Mouse (Mus musculus) forebrain, embryonic 12.5 days (tissue): Measurements from ENCODE around the gene Dhx32. TPM values are rescaled to one million over a fixed set of nuclear protein-coding genes. Genes with fewer than 3 reads are reported as not detected.

Source experiments
- ATAC-seq: fragments of 200-750 bp; cut with Nextera tagmentation; 2 replicates; pipeline ENCODE4 v1.8.0; 2017; ENCODE audit warnings: moderate TSS enrichment; ENCODE audit not compliant: low FRiP score
- H3K27ac ChIP-seq: fragments of 300-500 bp; sonication (generic); 2 replicates; pipeline ENCODE4 v1.5.1; 2016; ENCODE audit warnings: mild to moderate bottlenecking
- H3K27me3 ChIP-seq: fragments of 300-500 bp; sonication (generic); 2 replicates; pipeline ENCODE4 v1.6.1; 2016; ENCODE audit warnings: mild to moderate bottlenecking
- H3K36me3 ChIP-seq: fragments of 300-500 bp; sonication (generic); replicated peaks from 2 replicates; pipeline ENCODE4 v1.6.1; 2016; ENCODE audit warnings: mild to moderate bottlenecking
- H3K4me1 ChIP-seq: fragments of 300-500 bp; sonication (generic); 2 replicates; pipeline ENCODE4 v1.6.1; 2016
- H3K4me2 ChIP-seq: fragments of 300-500 bp; sonication (generic); 2 replicates; pipeline ENCODE4 v1.6.1; 2016; ENCODE audit warnings: mild to moderate bottlenecking, moderate library complexity
- H3K4me3 ChIP-seq: fragments of 300-500 bp; sonication (generic); replicated peaks from 2 replicates; pipeline ENCODE4 v1.5.1; 2016; ENCODE audit warnings: mild to moderate bottlenecking
- H3K9ac ChIP-seq: fragments of 300-500 bp; sonication (generic); 2 replicates; pipeline ENCODE4 v1.6.1; 2016; ENCODE audit warnings: mild to moderate bottlenecking
- H3K9me3 ChIP-seq: fragments of 300-500 bp; sonication (generic); 2 replicates; pipeline ENCODE4 v1.6.1; 2016
- WGBS: fragments of 180-500 bp; shearing (Covaris S2); methylation state at CpG from one replicate; pipeline ENCODE4 v1.1.7; 2016; 5-methylcytosine and 5-hydroxymethylcytosine counted together
- polyA plus RNA-seq: library from polyadenylated mRNA; unstranded; fragments of >200 nt; fragmentation: Nextera tagmentation; extraction: Ambion mirVana; gene quantifications from 2 replicates; pipeline ENCODE4 v1.2.1, GENCODE M21; 2016

Dhx32 gene
- 55.7 and 60.5 TPM in 2 replicates for polyA plus RNA-seq

DNA sequence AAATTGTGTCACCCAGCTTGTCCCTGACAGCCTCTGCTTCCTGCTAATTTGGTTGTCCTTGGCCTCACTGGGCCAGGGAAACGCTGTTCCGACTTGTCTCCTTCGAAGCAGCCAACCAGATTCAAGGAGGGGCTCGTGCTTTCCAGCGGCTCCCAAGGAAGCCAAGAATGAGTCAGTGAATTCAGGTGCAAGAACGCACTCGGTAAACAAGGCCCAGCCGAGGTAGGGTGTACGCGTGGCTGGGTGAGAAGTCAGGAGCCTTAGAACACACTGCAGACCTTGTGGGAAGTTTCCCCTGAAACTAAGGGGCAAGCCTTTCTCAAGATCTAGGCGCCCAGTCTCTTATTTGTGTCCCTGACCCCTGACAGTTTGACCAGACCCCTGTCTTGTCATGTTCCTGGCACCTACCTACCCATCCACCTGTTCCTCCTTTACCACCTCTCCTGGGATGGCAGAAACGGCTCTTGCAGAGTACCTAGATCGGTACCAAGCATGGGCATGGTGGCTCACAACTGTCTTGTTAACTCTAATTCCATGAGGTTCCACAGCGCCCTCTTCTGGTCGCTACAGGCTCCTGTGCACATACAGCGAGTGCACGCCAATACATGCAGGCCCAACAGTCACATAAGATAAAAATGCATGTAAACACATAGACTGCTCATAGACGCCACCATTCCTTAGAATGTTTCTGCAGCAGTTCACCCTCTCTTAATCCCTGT, at the start of gene Dhx32:
TSS of gene Dhx32 (minus strand) at position 10 of the 719 bp plus-strand sequence.
- peak; percentile 41; the same call in 1 of the 2 replicates for ATAC-seq
- no peaks in the 10 kb centered on the region for H3K9me3 ChIP-seq
- no peak within 1 kb of the TSS for H3K4me3 ChIP-seq
- no peaks in the 10 kb centered on the region for H3K27me3 ChIP-seq
- 18% methylated on average over 18 of the region's 18 CpGs for WGBS
- no peaks in the 10 kb centered on the region for H3K36me3 ChIP-seq
- H3K27ac ChIP-seq: no peak within 1 kb of the TSS
- no peak within 1 kb of the TSS for H3K9ac ChIP-seq
- peaks cover 5% of the 10 kb centered on the region; the same call in 1 of the 2 replicates for H3K4me1 ChIP-seq
- no peak within 1 kb of the TSS for H3K4me2 ChIP-seq

DNA sequence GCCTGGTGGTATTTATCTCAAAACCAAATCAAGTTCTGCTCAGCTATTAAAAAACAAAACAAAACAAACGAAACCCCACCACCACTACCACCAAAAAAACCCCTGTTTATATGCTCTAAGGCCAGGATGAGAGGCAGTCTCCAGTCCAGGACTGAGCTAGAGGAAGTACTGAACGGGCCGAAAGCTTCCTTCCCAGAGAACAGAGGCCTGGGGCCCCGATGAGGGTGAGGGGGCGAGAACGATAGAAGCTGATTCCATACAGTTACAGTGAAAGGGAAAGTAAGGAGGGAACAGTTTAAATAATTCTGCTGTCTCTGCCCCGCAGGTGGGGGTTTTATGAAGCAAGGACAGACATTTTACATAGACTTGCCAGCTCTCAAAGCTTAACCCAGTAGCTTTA, 47.1 kb upstream of the Dhx32 start:
- no peaks in the 10 kb centered on the region for H3K9me3 ChIP-seq
- H3K4me2 ChIP-seq: no peak overlapping the region
- H3K4me1 ChIP-seq: no peaks in the 10 kb centered on the region
- no peak overlapping the region for H3K4me3 ChIP-seq
- H3K27ac ChIP-seq: no peak overlapping the region
- no peaks in the 10 kb centered on the region for H3K36me3 ChIP-seq
- no peaks in the 10 kb centered on the region for H3K27me3 ChIP-seq
- WGBS: 78% methylated on average over 7 of the region's 7 CpGs
- ATAC-seq: no peak
- no peak overlapping the region for H3K9ac ChIP-seq

DNA sequence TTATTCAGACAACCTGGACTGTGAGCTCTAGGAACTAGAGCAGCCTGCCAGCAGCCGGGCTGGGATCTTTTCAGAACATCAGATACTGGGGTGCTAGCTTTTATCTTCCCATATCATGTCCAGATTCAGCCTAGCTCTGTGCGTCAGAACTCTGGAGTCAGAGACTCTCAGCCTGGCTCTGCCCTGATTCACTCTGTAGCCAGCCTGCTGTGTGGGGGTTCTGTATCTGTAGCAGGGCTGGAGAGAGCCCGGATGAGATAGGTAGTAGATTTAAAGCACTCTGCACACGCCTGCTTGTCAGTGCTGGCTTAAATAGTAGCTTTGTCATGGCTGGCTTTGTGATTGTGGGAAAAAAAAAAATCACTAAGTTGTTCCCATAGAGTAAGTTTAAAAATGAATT, 46.0 kb upstream of the Dhx32 start:
- no peaks in the 10 kb centered on the region for H3K27me3 ChIP-seq
- 49% methylated on average over 4 of the region's 4 CpGs for WGBS

DNA sequence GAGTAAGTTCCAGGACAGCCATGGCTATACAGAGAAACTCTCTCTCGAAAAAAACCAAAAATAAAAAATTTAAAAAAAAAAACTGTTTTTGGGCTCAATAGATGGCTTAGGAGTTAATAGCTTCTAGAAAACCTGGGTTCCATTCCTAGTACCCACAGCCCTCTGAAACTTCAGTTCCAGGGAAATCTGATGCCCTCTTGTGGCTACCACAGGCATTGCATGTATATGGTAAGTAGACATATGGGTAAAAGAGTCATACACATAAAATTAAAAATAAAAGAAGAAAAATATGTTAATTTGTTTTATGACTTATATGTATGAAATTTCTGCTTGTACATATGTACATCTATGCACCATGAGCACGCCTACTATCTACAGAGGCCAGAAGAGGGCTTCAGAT, 42.1 kb upstream of the Dhx32 start:
- H3K4me1 ChIP-seq: no peaks in the 10 kb centered on the region
- no peaks in the 10 kb centered on the region for H3K27me3 ChIP-seq
- no peak overlapping the region for H3K4me2 ChIP-seq
- H3K36me3 ChIP-seq: no peaks in the 10 kb centered on the region
- H3K4me3 ChIP-seq: no peak overlapping the region
- 87% methylated on average over 2 of the region's 2 CpGs for WGBS
- no peak overlapping the region for H3K9ac ChIP-seq
- H3K9me3 ChIP-seq: 0 out of 2 replicates have a peak, but pooled peaks cover 4% of the 10 kb centered on the region
- no peak for ATAC-seq
- H3K27ac ChIP-seq: no peak overlapping the region

More for the DNA sequence above, 46.0 kb upstream of the Dhx32 start:
- H3K4me1 ChIP-seq: no peaks in the 10 kb centered on the region
- no peak overlapping the region for H3K9ac ChIP-seq
- no peak overlapping the region for H3K4me3 ChIP-seq
- H3K36me3 ChIP-seq: no peaks in the 10 kb centered on the region
- H3K4me2 ChIP-seq: no peak overlapping the region
- ATAC-seq: no peak
- H3K9me3 ChIP-seq: 0 out of 2 replicates have a peak, but pooled peaks cover 4% of the 10 kb centered on the region
- 0 out of 2 replicates have a peak overlapping the region, but pooled peaks have one; percentile 13 for H3K27ac ChIP-seq

DNA sequence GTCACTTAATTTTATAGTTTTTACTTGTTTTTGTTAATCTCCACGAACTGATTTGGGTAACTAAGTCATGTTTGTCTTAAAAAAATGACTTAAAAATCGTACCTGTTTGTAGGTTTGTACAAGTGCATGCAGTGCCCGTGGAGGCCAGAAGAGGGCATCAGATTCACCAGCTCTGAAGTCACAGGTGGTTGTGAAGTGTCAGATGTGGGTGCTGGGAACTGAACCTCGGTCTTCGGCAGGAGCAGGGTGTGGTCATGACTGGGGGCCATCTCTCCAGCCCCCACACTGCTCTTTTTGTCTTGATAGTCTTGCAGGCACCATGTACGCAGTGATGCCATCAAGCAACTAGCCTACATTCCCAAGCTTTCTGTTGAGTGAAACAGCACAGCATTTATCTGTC, 41.2 kb upstream of the Dhx32 start:
- Histone ChIP-seq H3K9ac (no peak overlapping the region), H3K27ac (no peak overlapping the region), H3K27me3 (no peaks in the 10 kb centered on the region), H3K9me3 (0 out of 2 replicates have a peak, but pooled peaks cover 4% of the 10 kb centered on the region), H3K4me3 (no peak overlapping the region), H3K4me2 (no peak overlapping the region), H3K4me1 (no peaks in the 10 kb centered on the region), H3K36me3 (no peaks in the 10 kb centered on the region)
- WGBS: 88% methylated on average over 6 of the region's 6 CpGs
- no peak for ATAC-seq

DNA sequence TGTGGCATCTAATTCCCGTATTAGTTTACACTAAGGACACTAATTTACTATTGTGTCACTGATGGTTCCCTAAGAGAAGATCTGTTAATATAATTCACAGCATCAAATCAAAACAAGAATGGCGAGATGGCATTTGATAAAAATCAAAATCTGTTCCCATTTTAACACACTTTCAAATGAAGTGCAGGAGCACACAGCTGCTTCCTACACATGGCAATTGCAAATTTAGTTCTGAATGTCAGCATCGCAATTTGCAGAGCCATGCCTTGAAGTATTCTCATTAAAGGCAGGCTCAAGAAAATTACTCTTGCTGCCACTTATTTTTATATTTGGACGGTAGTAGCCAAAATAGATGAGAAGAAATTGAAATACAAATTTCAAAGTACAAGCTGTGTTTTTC, 30.8 kb upstream of the Dhx32 start:
- Histone ChIP-seq H3K27ac (no peak overlapping the region), H3K4me3 (no peak overlapping the region), H3K27me3 (no peaks in the 10 kb centered on the region), H3K9ac (no peak overlapping the region), H3K36me3 (no peaks in the 10 kb centered on the region), H3K4me2 (no peak overlapping the region), H3K9me3 (no peaks in the 10 kb centered on the region), H3K4me1 (no peaks in the 10 kb centered on the region)
- no peak for ATAC-seq
- WGBS: 79% methylated on average over 4 of the region's 4 CpGs

DNA sequence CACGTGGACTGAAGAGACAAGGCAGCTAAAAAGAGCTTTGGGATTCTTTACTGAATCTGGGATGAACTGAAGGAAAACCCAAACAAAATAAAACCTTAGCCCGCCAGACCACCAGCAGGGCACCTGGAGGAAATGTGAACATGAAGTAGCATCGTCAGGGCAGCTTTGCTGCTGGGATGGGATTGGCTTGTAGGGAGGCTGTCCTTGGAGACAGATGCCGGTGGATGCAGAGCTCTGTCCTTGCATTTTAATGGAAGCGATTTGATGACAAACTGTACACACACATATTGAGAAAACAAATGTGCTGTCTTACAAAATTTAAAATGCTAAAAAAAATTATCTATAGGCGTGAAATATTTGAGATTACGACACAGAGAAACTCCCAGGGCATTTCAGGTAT, 30.4 kb upstream of the Dhx32 start:
- WGBS: 74% methylated on average over 7 of the region's 7 CpGs
- Histone ChIP-seq H3K4me1 (no peaks in the 10 kb centered on the region), H3K4me3 (no peak overlapping the region), H3K4me2 (no peak overlapping the region), H3K27me3 (no peaks in the 10 kb centered on the region), H3K27ac (no peak overlapping the region), H3K9ac (no peak overlapping the region), H3K36me3 (no peaks in the 10 kb centered on the region), H3K9me3 (no peaks in the 10 kb centered on the region)
- ATAC-seq: no peak

DNA sequence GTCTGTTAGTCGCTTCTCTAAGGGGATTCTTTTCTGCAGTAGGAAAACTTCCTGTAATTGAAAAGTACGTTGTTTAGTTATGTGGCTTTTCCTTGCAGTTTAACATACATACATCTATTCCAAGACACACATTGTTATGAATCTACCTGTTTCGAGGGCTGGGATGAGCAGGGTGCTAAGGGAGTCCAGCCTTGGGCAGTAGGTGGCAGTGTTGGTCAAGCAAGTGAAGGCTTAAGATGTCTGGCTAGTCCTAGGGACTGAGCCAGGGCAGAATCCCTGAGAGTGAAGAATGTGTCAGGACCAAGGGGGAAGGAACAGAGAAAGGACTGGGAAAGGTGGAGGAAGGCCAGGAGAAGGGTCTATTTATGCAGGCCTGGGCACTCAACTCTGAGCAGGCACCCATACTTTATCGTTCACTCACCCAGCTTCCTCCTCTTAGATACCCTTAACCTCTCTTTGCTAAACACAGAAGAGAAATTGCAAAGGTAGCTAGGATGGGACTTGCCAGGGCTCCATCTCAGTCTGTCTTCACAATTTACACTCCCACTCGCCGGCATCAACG, 23.2 kb upstream of the Dhx32 start:
- no peak for ATAC-seq
- Histone ChIP-seq H3K27ac (no peak overlapping the region), H3K27me3 (no peaks in the 10 kb centered on the region), H3K9me3 (no peaks in the 10 kb centered on the region), H3K9ac (no peak overlapping the region), H3K36me3 (no peaks in the 10 kb centered on the region), H3K4me3 (no peak overlapping the region), H3K4me2 (no peak overlapping the region), H3K4me1 (no peaks in the 10 kb centered on the region; the same call in 1 of the 2 replicates)
- 56% methylated on average over 7 of the region's 7 CpGs for WGBS

DNA sequence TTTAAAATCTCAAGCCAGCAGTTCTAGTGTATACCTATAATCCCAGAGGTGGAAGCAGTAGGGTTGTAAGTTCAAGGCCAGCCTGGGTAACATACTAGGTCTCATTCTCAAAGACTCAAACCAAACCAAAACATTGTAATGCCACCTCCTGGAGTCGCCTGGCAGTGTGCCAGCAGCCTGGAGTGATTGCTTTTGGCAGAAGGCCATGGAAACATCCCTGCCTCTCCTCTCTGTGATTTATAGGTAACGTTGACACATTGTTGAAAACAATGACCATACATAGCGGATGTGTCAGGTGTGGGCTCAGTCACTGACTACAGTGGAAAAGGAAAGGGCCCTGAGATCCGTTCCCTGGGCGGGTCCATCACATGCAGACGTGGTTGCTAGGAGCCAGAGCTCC, 19.3 kb upstream of the Dhx32 start:
- Histone ChIP-seq H3K27ac (no peak overlapping the region), H3K4me3 (no peak overlapping the region), H3K9me3 (no peaks in the 10 kb centered on the region), H3K4me2 (no peak overlapping the region), H3K27me3 (no peaks in the 10 kb centered on the region), H3K9ac (no peak overlapping the region), H3K36me3 (no peaks in the 10 kb centered on the region), H3K4me1 (no peaks in the 10 kb centered on the region; the same call in 1 of the 2 replicates)
- 71% methylated on average over 6 of the region's 6 CpGs for WGBS
- no peak for ATAC-seq

DNA sequence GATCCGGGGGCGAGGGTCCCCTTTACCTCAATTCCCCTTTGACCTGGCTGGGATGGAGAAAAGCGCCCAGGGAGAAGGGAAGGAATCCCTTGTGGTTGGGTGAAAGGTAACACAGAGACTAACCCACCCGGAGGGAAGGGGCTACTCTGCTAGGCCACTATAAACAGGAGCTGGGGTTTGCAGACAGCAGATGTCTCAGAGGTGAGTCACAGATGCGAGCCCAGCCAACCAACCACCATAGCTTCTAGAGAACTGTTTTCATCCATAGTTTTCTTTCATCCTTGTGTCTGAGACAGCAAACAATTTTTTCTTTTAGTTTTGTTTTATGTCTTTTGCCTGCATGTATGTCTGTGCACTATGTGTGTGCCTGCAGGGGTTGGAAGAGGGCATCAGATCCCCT, 17.4 kb upstream of the Dhx32 start:
- ATAC-seq: no peak

DNA sequence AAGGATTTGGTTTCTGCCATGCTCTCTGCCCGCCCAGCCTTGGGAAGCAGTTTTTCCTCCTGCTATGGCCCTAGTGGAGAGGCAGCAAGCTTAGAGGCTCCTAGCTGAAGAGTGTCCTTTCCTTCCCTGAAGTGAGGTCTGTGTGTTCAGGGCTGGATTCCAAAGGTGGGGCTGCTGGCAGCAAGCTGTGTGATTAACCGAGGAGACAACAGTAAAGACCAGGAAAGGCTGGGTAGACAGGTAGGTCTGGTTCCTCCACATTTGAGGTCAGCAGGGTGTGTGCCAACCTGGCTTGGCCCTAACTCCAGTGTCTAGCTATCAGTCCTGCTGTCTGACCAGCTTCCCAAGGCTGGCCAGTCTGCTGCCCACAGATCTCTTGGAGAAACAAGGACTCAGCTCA, 12.2 kb upstream of the Dhx32 start:
- Histone ChIP-seq H3K27ac (no peak overlapping the region), H3K27me3 (no peaks in the 10 kb centered on the region), H3K9ac (no peak overlapping the region), H3K9me3 (no peaks in the 10 kb centered on the region), H3K4me2 (no peak overlapping the region), H3K36me3 (no peaks in the 10 kb centered on the region), H3K4me1 (no peaks in the 10 kb centered on the region), H3K4me3 (no peak overlapping the region)
- no peak for ATAC-seq
- WGBS: 94% methylated on average over 2 of the region's 2 CpGs

More for the DNA sequence above, 17.4 kb upstream of the Dhx32 start:
- Histone ChIP-seq H3K4me3 (no peak overlapping the region), H3K36me3 (no peaks in the 10 kb centered on the region), H3K9me3 (no peaks in the 10 kb centered on the region), H3K27me3 (no peaks in the 10 kb centered on the region), H3K4me1 (no peaks in the 10 kb centered on the region; the same call in 1 of the 2 replicates), H3K4me2 (no peak overlapping the region), H3K9ac (no peak overlapping the region), H3K27ac (no peak overlapping the region)
- 81% methylated on average over 5 of the region's 5 CpGs for WGBS

DNA sequence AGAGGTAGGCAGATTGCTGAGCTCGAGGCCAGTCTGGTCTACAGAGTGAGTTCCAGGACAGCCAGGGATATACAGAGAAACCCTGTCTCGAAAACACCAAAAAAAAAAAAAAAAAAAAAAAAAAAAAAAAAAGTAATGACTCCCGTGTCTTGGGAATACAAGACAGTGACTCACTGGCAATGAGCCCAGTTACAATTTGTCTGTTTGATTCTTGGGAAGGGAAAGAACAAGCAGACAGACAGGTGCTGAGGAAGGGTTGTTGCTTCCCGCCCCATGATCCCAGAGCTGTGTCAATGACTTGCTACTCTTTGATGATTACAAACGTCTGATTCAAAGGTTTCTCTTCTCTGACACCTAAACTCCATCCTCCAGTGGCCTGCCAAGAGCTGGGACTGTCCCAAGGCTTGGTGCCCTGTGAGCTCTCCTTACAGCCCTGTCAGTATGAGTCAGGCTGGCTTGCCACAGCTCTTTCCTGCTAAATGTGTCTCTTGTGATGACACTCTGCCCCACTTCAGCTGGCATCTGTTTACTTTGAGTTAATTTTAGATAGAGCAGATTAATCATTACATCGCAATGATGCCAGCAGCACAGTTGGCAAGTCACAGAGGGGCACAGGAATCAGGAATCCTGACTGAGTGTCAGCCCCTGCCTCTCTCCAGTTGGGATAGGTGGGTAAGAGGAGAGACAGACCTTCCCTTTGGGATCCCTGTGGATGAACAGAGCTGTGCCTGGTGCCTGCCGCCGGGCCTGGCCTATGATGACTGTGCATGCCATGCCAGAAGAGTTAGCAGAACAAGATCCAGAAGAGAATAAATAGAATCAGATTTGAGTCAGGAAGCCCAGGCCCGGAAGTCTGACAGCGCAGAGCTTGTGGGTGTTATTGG, 11.0 kb upstream of the Dhx32 start:
- H3K36me3 ChIP-seq: no peaks in the 10 kb centered on the region
- no peak overlapping the region for H3K9ac ChIP-seq
- H3K27ac ChIP-seq: no peak overlapping the region
- no peak for ATAC-seq
- no peak overlapping the region for H3K4me2 ChIP-seq
- no peaks in the 10 kb centered on the region for H3K4me1 ChIP-seq
- H3K27me3 ChIP-seq: no peaks in the 10 kb centered on the region
- H3K4me3 ChIP-seq: no peak overlapping the region
- H3K9me3 ChIP-seq: no peaks in the 10 kb centered on the region
- 81% methylated on average over 10 of the region's 10 CpGs for WGBS
